Mouse (Mus musculus) heart, postnatal 4 days (tissue): ENCODE data around the gene Pax6. TPM values are rescaled to one million over a fixed set of nuclear protein-coding genes. Genes with fewer than 3 reads are reported as not detected.

Experiments used
- total RNA-seq, 2 experiments: library from RNA; stranded (reverse); gene quantifications; 2 replicates each; pipeline ENCODE4 v1.2.3; 2021

The Pax6 gene
- total RNA-seq, 2 experiments from 2014 or later = 0.61 TPM; not detected in 1

Other genes with a start within 250 kb of the Pax6 start
- gene Elp4, start 235.7 kb downstream of the Pax6 start, total RNA-seq = 10 to 100 TPM; 18.8 TPM
- 10 to 100 TPM; 61.1 to 66.3 TPM for gene Immp1l, start 235.7 kb downstream of the Pax6 start, total RNA-seq